Mouse (Mus musculus): ENCODE measurements at regions not wholly inside any gene's neighbourhood (a gene's known extent, or its start where the extent isn't known, plus 50 kb on each side); places are given as distances from the start of the nearest gene placed in this dataset.
A peak's percentile ranks its signal among the peaks of the same experiment; 100 is the strongest.

DNA sequence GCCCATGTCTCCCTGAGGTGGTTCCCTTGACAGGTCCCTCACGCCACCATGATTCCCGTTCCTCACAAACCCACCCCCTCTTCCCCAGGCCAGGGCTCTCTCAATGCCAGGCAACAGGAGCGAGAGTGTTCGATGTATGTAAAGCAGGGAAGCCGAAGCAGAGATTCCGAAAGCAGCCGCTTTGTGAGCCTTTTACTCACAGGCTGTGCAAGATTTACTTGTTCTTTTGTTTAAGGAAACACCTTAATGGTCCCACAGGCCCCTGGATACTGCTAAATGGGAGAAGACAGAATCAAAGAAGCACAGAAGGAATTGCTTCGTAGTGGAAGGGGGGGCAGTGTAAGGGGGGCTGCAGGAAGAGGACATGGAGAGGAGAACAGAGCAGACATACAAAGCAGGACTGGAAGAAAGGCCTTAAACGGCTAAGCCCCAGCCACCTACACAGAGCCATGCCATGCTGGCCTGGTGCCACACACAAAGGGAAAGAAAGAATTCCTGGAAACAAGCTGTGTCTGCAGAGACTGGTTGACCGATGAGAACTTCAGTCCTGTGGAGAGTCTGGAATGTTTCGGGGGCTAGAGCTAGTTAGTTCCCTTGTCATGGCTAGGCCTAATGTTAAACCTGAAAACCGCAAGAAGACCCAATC, 270.1 kb upstream of the Sdk2 start:
- TF ChIP-seq CTCF (IDR thresholded peaks at IDR 0.05; ENCODE audit: low read depth): no peak
- Histone ChIP-seq H3K4me1 (ENCODE audit: insufficient read depth) (no peaks in the 10 kb centered on the region), H3K4me3 (ENCODE audit: low read depth, low read length) (no peak overlapping the region), H3K27me3 (ENCODE audit: insufficient read depth, low read length) (no peaks in the 10 kb centered on the region), H3K9ac (no peak overlapping the region), H3K9me3 (ENCODE audit: low read depth, low read length) (no peaks in the 10 kb centered on the region), H3K36me3 (ENCODE audit: insufficient read depth) (no peaks in the 10 kb centered on the region), H3K4me2 (no peak overlapping the region), H3K27ac (ENCODE audit: low read depth) (no peak overlapping the region)
- DNase-seq (peak; percentile 18), ATAC-seq (ENCODE audit: insufficient read depth) (no peak)
- WGBS: 70% methylated on average over 12 of the region's 12 CpGs

DNA sequence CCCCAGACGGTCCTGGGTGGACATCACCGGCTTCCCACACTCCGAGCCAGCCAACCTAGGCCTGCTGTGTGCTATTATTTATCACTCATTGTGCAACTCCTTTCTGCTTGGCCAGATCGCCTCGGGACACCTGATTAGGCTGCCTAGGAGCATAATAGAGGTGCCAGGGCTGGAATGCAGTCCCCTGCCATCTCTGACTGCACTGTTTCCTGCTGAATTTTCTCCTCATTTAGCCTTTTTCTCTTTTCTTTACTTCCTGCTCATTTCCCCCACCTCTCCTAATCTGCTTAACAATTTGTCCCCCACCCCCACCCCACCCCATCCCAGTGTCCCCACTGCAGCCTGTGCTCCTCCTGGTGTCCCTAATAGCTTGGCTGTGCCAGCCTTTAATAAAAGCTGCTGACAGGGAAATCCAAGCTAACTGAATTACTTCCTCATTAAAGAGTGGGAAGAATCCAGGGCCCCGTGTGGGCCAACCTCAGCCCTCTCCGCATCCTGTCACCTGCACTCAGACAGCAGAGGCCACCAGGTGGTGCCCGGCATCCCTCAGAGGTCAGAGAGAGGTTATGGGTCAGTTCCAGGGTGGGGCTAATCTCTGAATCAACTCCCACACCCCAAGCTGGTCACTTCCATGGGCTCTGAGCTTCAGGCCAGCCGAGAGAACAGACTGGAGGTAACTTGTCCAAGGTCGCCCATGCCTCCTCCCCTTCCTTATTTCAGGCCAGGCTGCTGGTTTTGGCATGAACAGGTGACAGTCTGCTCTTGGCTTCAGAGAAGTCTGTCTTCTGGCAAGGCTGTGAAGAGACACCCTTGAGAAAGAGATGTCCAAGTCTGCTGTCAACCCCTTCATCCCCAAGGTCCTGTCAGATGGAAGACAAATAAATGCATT, 269.3 kb upstream of the Sdk2 start:
- no peaks in the 10 kb centered on the region for H3K4me1 ChIP-seq (ENCODE audit: insufficient read depth)
- no peaks in the 10 kb centered on the region for H3K36me3 ChIP-seq (ENCODE audit: insufficient read depth)
- TF ChIP-seq CTCF (IDR thresholded peaks at IDR 0.05; ENCODE audit: low read depth): no peak
- no peak overlapping the region for H3K4me3 ChIP-seq (ENCODE audit: low read depth, low read length)
- H3K9ac ChIP-seq: no peak overlapping the region
- no peaks in the 10 kb centered on the region for H3K9me3 ChIP-seq (ENCODE audit: low read depth, low read length)
- WGBS: 44% methylated on average over 10 of the region's 10 CpGs
- ATAC-seq (ENCODE audit: insufficient read depth): no peak
- DNase-seq: no peak
- no peak overlapping the region for H3K4me2 ChIP-seq
- H3K27me3 ChIP-seq (ENCODE audit: insufficient read depth, low read length): no peaks in the 10 kb centered on the region
- H3K27ac ChIP-seq (ENCODE audit: low read depth): no peak overlapping the region

DNA sequence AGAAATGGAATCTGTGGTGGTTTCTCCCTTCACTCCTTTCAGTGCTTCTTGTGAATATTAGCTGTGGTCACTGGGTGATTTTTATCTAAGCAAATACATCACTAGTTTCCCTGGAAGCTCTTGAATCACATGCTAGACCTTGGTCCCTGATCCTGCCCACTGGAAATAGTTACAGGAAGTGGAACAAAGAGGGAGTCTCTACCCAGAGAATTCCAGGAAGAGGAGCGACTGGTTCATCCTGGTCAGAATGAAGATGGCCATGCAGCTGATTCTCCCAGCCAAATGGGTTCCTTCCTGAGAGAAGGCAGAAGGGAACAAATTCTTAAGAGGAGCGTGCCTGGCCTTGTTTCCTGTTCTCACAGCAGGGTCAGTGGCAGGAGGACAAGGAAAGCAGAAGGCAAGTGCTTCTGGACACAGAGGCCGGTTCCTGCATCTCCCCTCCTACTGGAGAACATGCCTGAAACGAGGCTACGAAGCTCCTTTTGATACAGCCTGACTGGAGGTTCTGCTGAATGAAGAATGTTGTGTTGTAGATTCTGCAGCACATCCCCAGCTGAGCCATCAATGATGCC, 264.8 kb upstream of the Sdk2 start:
- whole genome bisulfite sequencing: 64% methylated on average over 5 of the region's 5 CpGs
- no peaks in the 10 kb centered on the region for H3K36me3 ChIP-seq (ENCODE audit: insufficient read depth)
- H3K9ac ChIP-seq: no peak overlapping the region
- H3K4me1 ChIP-seq (ENCODE audit: insufficient read depth): no peaks in the 10 kb centered on the region
- no peak for ATAC-seq (ENCODE audit: insufficient read depth)
- H3K27me3 ChIP-seq (ENCODE audit: insufficient read depth, low read length): no peaks in the 10 kb centered on the region
- H3K27ac ChIP-seq (ENCODE audit: low read depth): peak overlapping the region; percentile 62; the same call in 1 of the 2 replicates
- H3K4me3 ChIP-seq (ENCODE audit: low read depth, low read length): no peak overlapping the region
- H3K9me3 ChIP-seq (ENCODE audit: low read depth, low read length): no peaks in the 10 kb centered on the region
- TF ChIP-seq CTCF (IDR thresholded peaks at IDR 0.05; ENCODE audit: low read depth): no peak
- H3K4me2 ChIP-seq: no peak overlapping the region
- peak; percentile 19 for DNase-seq

DNA sequence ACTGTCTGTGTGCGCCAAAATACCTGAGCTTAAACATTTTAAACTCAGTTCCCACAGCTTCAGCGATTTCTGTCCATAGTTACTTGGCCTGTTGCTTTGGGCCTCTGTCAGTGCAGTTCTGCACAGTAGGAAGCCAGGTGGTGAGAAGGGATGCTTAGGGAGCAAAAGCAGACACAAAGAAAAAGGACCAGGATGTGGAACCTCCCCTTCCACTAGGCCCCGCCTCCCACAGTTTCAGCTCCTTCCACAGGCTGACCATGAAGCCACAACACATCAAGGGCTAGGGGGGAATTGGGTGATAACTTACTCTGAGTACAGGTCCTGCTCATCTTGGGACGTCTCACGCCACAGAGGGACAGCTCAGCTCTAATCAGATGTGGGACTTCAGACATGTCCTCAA, 263.5 kb upstream of the Sdk2 start:
- 81% methylated on average over 5 of the region's 5 CpGs for WGBS
- Histone ChIP-seq H3K27ac (ENCODE audit: low read depth) (no peak overlapping the region), H3K9ac (no peak overlapping the region), H3K4me1 (ENCODE audit: insufficient read depth) (no peaks in the 10 kb centered on the region), H3K9me3 (ENCODE audit: low read depth, low read length) (no peaks in the 10 kb centered on the region), H3K4me2 (no peak overlapping the region), H3K36me3 (ENCODE audit: insufficient read depth) (no peaks in the 10 kb centered on the region), H3K27me3 (ENCODE audit: insufficient read depth, low read length) (no peaks in the 10 kb centered on the region), H3K4me3 (ENCODE audit: low read depth, low read length) (no peak overlapping the region)
- ATAC-seq (ENCODE audit: insufficient read depth) (no peak), DNase-seq (no peak)
- TF ChIP-seq CTCF (IDR thresholded peaks at IDR 0.05; ENCODE audit: low read depth): no peak

DNA sequence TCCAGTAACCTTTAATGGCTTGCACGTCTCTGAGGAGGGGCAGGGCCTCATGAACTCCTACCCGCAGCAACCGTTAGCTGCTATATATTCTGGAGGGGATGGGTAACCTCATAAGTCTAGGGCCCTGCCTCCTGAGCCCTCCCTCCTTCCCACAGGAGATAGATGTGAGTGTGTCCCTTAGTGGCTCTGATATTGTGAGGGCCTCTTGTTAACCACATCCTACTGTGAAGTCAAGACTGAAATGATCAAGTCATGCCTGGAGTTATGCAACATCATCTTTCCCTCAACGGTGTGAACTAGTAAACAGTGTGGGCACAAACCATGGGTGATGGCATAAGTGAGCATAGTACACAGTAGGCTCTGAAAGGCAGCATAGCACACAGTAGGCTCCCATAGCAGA, 255.8 kb upstream of the Sdk2 start:
- Histone ChIP-seq H3K4me2 (no peak overlapping the region), H3K27me3 (ENCODE audit: insufficient read depth, low read length) (no peaks in the 10 kb centered on the region), H3K4me3 (ENCODE audit: low read depth, low read length) (no peak overlapping the region), H3K27ac (ENCODE audit: low read depth) (no peak overlapping the region), H3K4me1 (ENCODE audit: insufficient read depth) (no peaks in the 10 kb centered on the region), H3K9me3 (ENCODE audit: low read depth, low read length) (no peaks in the 10 kb centered on the region), H3K9ac (no peak overlapping the region), H3K36me3 (ENCODE audit: insufficient read depth) (no peaks in the 10 kb centered on the region)
- no peak for TF ChIP-seq CTCF (IDR thresholded peaks at IDR 0.05; ENCODE audit: low read depth)
- WGBS: 73% methylated on average over 4 of the region's 4 CpGs
- ATAC-seq (ENCODE audit: insufficient read depth): no peak
- DNase-seq: no peak

DNA sequence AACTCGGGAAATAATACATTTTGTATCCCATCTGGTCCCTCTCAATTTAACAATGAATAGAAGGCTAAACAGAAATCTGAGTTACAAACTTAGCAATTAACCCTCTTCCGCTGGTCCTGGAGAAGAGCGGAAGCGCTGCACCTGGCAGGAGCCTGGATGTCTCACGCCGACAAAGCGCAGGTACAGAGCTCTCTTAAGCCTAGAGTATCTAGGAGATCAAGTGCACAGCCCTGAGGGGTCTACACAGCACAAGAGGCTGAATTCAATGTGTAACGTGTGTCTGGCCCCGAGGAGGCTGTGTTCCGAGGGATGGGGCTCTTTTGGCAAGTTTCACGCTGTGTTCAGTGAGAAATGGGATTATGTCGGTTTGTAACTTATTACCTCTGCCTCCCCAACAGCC, 255.1 kb upstream of the Sdk2 start:
- H3K27ac ChIP-seq (ENCODE audit: low read depth): no peak overlapping the region
- no peaks in the 10 kb centered on the region for H3K9me3 ChIP-seq (ENCODE audit: low read depth, low read length)
- ATAC-seq (ENCODE audit: insufficient read depth) (no peak), DNase-seq (no peak)
- H3K4me1 ChIP-seq (ENCODE audit: insufficient read depth): no peaks in the 10 kb centered on the region
- no peaks in the 10 kb centered on the region for H3K36me3 ChIP-seq (ENCODE audit: insufficient read depth)
- H3K4me3 ChIP-seq (ENCODE audit: low read depth, low read length): no peak overlapping the region
- no peak for TF ChIP-seq CTCF (IDR thresholded peaks at IDR 0.05; ENCODE audit: low read depth)
- no peak overlapping the region for H3K9ac ChIP-seq
- 72% methylated on average over 12 of the region's 12 CpGs for WGBS
- no peaks in the 10 kb centered on the region for H3K27me3 ChIP-seq (ENCODE audit: insufficient read depth, low read length)
- H3K4me2 ChIP-seq: no peak overlapping the region

DNA sequence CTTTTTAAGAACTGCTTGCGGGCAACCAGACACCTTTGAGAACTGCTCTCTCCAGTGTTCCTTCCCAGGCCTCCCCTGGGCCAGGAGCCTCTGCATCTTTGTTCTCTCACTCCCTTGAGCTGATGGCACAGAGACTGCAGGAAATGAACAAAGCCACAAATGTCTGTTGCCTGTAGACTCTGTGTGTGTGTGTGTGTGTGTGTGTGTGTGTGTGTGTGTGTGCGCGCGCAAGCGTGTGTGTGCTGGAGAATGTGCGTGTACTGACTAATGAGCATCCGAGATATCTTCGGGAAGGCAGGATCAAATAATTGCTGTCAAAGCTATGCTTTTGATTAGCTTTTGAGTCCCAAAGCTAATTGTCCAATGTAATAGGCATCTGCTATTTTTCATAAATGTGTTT, 254.7 kb upstream of the Sdk2 start:
- H3K27me3 ChIP-seq (ENCODE audit: insufficient read depth, low read length): no peaks in the 10 kb centered on the region
- H3K4me1 ChIP-seq (ENCODE audit: insufficient read depth): no peaks in the 10 kb centered on the region
- no peak overlapping the region for H3K27ac ChIP-seq (ENCODE audit: low read depth)
- no peak for TF ChIP-seq CTCF (IDR thresholded peaks at IDR 0.05; ENCODE audit: low read depth)
- no peak overlapping the region for H3K4me2 ChIP-seq
- no peak overlapping the region for H3K4me3 ChIP-seq (ENCODE audit: low read depth, low read length)
- no peaks in the 10 kb centered on the region for H3K9me3 ChIP-seq (ENCODE audit: low read depth, low read length)
- no peak for DNase-seq
- H3K36me3 ChIP-seq (ENCODE audit: insufficient read depth): no peaks in the 10 kb centered on the region
- WGBS: 84% methylated on average over 8 of the region's 8 CpGs
- H3K9ac ChIP-seq: no peak overlapping the region
- ATAC-seq (ENCODE audit: insufficient read depth): no peak

Data from lung, embryonic 14.5 days (tissue).